Mouse (Mus musculus) intestine, postnatal 0 days (tissue): ENCODE measurements around the gene Kbtbd8. TPM values are rescaled to one million over a fixed set of nuclear protein-coding genes. Genes with fewer than 3 reads are reported as not detected.

Source experiments
- ATAC-seq: fragments of 200-750 bp; cut with Nextera tagmentation; 2 replicates; pipeline ENCODE4 v1.8.0; 2017; ENCODE audit warnings: mild to moderate bottlenecking, moderate TSS enrichment, moderate library complexity
- H3K27ac ChIP-seq: fragments of 300-500 bp; sonication (generic); 2 replicates; pipeline ENCODE4 v1.5.1; 2014; ENCODE audit warnings: mild to moderate bottlenecking, low read depth, low read length, moderate library complexity
- H3K27me3 ChIP-seq: fragments of 300-500 bp; sonication (generic); replicated peaks from 2 replicates; pipeline ENCODE4 v1.6.1; 2014; ENCODE audit warnings: low read length, mixed read lengths; ENCODE audit not compliant: control insufficient read depth, insufficient read depth
- H3K36me3 ChIP-seq: fragments of 300-500 bp; sonication (generic); 2 replicates; pipeline ENCODE4 v1.6.1; 2014; ENCODE audit warnings: mild to moderate bottlenecking, moderate library complexity; ENCODE audit not compliant: control insufficient read depth, insufficient read depth
- H3K4me1 ChIP-seq: fragments of 300-500 bp; sonication (generic); replicated peaks from 2 replicates; pipeline ENCODE4 v1.6.1; 2014; ENCODE audit warnings: antibody characterized with exemption, low read length, mixed read lengths; ENCODE audit not compliant: control insufficient read depth, insufficient read depth
- H3K4me2 ChIP-seq: fragments of 300-500 bp; sonication (generic); replicated peaks from 2 replicates; pipeline ENCODE4 v1.6.1; 2014; ENCODE audit warnings: low read depth, mild to moderate bottlenecking, moderate library complexity
- H3K4me3 ChIP-seq: fragments of 300-500 bp; sonication (generic); 2 replicates; pipeline ENCODE4 v1.5.1; 2014; ENCODE audit warnings: low read depth, low read length
- H3K9ac ChIP-seq: fragments of 300-500 bp; sonication (generic); 2 replicates; pipeline ENCODE4 v1.6.1; 2014; ENCODE audit warnings: mild to moderate bottlenecking, low read depth, low read length
- H3K9me3 ChIP-seq: fragments of 300-500 bp; sonication (generic); 2 replicates; pipeline ENCODE4 v1.6.1; 2016; ENCODE audit warnings: mixed run types; ENCODE audit not compliant: control insufficient read depth
- CTCF ChIP-seq: sonication (generic); IDR thresholded peaks from 2 replicates; pipeline ENCODE4 v1.5.1; 2016; ENCODE audit warnings: low read depth, mild to moderate bottlenecking, control low read depth, antibody characterized with exemption, moderate library complexity
- WGBS: fragments of 180-500 bp; shearing (Covaris S2); extraction: QIAGEN DNeasy Blood & Tissue Kit; methylation state at CpG from one replicate; pipeline ENCODE4 v1.1.7; 2014; 5-methylcytosine and 5-hydroxymethylcytosine counted together
- polyA plus RNA-seq: library from polyadenylated mRNA; unstranded; fragments of >200 nt; fragmentation: Nextera tagmentation; extraction: Ambion mirVana; gene quantifications from 2 replicates; pipeline ENCODE4 v1.2.1, GENCODE M21; 2015

Gene Kbtbd8
- polyA plus RNA-seq, result 1.4 and 1.6 TPM in 2 replicates

DNA sequence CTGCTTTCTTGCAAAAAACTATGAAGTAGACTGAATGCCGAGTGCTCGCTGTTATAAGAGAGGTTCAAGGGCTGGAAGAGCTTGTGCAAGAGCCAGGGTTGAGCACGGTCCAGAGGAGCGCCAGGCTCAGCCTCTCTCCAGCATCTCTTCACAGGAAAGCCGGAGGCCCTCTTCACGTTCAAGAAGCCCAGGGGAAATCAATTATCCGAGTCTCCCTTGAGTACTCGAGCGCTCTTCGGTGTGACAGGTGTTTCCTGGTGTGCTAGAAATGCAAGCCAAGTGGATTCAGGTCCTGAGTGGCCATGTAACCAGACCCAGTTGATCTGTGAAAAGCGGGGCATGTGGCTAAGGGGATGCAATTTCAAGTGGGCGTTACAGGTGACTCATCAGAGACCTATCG is at the start of gene Kbtbd8:
TSS of gene Kbtbd8 (plus strand) at position 295 of the 400 bp plus-strand sequence.
- peaks cover 5% of the 10 kb centered on the region; the same call in 1 of the 2 replicates for H3K4me1 ChIP-seq
- TF ChIP-seq CTCF, result no peak
- H3K4me3 ChIP-seq, result peak within 1 kb of the TSS; percentile 90
- no peaks in the 10 kb centered on the region for H3K9me3 ChIP-seq
- H3K4me2 ChIP-seq, result peak within 1 kb of the TSS; percentile 83
- H3K36me3 ChIP-seq, result no peaks in the 10 kb centered on the region
- H3K9ac ChIP-seq, result peak within 1 kb of the TSS; percentile 45
- ATAC-seq, result no peak
- WGBS, result 31% methylated on average over 13 of the region's 13 CpGs
- peaks cover 4% of the 10 kb centered on the region; the same call in 1 of the 2 replicates for H3K27me3 ChIP-seq
- H3K27ac ChIP-seq, result no peak within 1 kb of the TSS

DNA sequence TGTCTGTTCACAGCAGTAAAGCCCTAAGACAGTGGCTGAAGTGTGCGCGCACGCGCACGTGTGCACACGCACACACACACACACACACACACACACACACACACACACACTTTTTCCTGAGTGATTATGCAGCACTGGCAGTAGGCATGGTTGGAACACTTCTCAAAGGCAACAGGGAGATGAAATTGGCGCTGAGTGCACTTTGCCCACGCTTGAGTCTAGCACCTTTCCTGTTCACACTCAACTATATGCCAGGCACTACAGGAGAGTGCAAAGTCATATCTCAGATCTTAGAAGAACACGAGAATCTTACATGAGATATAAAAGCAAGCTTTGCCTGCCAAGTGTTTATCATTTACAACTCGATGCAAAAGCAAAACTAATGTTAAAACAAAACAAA is 47.3 kb upstream of the Kbtbd8 start:
- Histone ChIP-seq H3K9me3 (no peaks in the 10 kb centered on the region), H3K27me3 (no peaks in the 10 kb centered on the region), H3K36me3 (no peaks in the 10 kb centered on the region), H3K4me2 (no peak overlapping the region), H3K9ac (no peak overlapping the region), H3K4me3 (no peak overlapping the region), H3K27ac (no peak overlapping the region), H3K4me1 (no peaks in the 10 kb centered on the region)
- WGBS, result 88% methylated on average over 10 of the region's 10 CpGs
- no peak for ATAC-seq
- TF ChIP-seq CTCF, result no peak

- ATAC-seq, result no peak
- no peak overlapping the region for H3K9ac ChIP-seq
- TF ChIP-seq CTCF, result no peak
These were observed 31.8 kb upstream of the Kbtbd8 start for GRCm38 (mm10) chr6:95085276-95085675.

GRCm38 (mm10) chr6:95087154-95087846 is 29.7 kb upstream of the Kbtbd8 start:
- Histone ChIP-seq H3K4me1 (no peaks in the 10 kb centered on the region), H3K9ac (no peak overlapping the region), H3K27me3 (no peaks in the 10 kb centered on the region), H3K36me3 (no peaks in the 10 kb centered on the region), H3K4me2 (no peak overlapping the region), H3K27ac (no peak overlapping the region), H3K4me3 (no peak overlapping the region), H3K9me3 (no peaks in the 10 kb centered on the region)
- WGBS, result 77% methylated on average over 6 of the region's 6 CpGs
- no peak for ATAC-seq
- no peak for TF ChIP-seq CTCF

More at GRCm38 (mm10) chr6:95085276-95085675, 31.8 kb upstream of the Kbtbd8 start:
- H3K27ac ChIP-seq, result no peak overlapping the region
- H3K4me2 ChIP-seq, result no peak overlapping the region
- 80% methylated on average over 1 of the region's 1 CpGs for WGBS
- no peaks in the 10 kb centered on the region for H3K9me3 ChIP-seq
- H3K36me3 ChIP-seq, result no peaks in the 10 kb centered on the region
- no peak overlapping the region for H3K4me3 ChIP-seq
- H3K4me1 ChIP-seq, result no peaks in the 10 kb centered on the region
- H3K27me3 ChIP-seq, result no peaks in the 10 kb centered on the region

DNA sequence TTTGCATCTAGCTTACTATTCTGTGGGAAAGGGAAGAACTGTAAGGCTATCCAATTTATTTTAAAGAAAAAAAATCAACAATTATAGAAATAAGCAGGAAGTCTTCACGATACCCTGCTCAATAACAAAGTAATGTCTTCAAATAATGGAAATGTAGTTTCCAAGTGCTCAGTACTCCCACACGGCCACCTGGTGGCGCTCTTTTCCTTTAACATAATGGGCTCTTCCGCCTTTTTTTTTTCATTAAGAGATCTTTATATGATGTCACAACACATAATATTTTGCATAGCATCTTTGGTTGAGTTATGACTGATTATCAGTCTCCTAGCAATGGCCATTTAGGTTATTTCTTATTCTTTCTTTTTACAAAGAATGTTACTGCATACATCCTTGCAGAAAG is 29.0 kb upstream of the Kbtbd8 start:
- 42% methylated on average over 4 of the region's 4 CpGs for WGBS
- Histone ChIP-seq H3K9ac (no peak overlapping the region), H3K36me3 (no peaks in the 10 kb centered on the region), H3K4me1 (no peaks in the 10 kb centered on the region), H3K9me3 (no peaks in the 10 kb centered on the region), H3K27ac (no peak overlapping the region), H3K27me3 (no peaks in the 10 kb centered on the region), H3K4me2 (no peak overlapping the region), H3K4me3 (no peak overlapping the region)
- ATAC-seq, result no peak
- peak; percentile 53 for TF ChIP-seq CTCF

DNA sequence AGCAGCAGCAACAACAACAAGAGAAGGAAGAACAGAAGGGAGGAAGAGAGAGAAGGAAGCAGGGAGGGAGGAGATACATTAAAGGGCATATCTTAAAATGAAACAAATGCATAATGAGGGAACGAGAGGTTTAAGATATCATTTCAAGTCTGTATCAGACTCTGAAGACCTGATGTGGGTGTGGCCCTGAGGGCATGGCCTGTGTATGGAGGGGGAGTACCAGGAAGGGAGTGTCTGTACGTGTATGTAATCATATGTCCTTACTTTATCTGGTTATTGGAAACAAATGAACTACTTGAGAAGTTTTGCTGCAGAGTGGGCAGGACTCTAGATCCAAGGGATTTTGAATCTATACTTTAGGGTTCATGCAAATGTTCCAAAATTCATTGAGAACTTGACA is 22.3 kb upstream of the Kbtbd8 start:
- no peaks in the 10 kb centered on the region for H3K4me1 ChIP-seq
- no peak overlapping the region for H3K9ac ChIP-seq
- 34% methylated on average over 2 of the region's 2 CpGs for WGBS
- no peaks in the 10 kb centered on the region for H3K9me3 ChIP-seq
- H3K4me2 ChIP-seq, result no peak overlapping the region
- H3K27me3 ChIP-seq, result no peaks in the 10 kb centered on the region
- H3K4me3 ChIP-seq, result no peak overlapping the region
- ATAC-seq, result no peak
- no peak for TF ChIP-seq CTCF
- H3K36me3 ChIP-seq, result no peaks in the 10 kb centered on the region
- H3K27ac ChIP-seq, result no peak overlapping the region
